Mouse (Mus musculus) CH12.LX (cell line): ENCODE results near the gene 3110082J24Rik. TPM values are rescaled to one million over a fixed set of nuclear protein-coding genes. Genes with fewer than 3 reads are reported as not detected.

Experiments used
- DNase-seq: peaks from one replicate; pipeline ENCODE4 v3.0.0-alpha.2; 2013; ENCODE audit errors: extremely low read depth
- H3K27ac ChIP-seq: 2 replicates; pipeline ENCODE4 v1.5.1; 2012; ENCODE audit warnings: low read depth, mild to moderate bottlenecking, control low read depth, moderate library complexity; ENCODE audit not compliant: insufficient read depth
- H3K27me3 ChIP-seq: replicated peaks from 2 replicates; pipeline ENCODE3; 2012; ENCODE audit warnings: inconsistent platforms
- H3K36me3 ChIP-seq, 2 experiments: replicated peaks in 1 of 2; 2 replicates each; pipeline versions ENCODE3 to v1.6.1; 2012; ENCODE audit warnings: inconsistent platforms in 1 of 2, low read length in 1 of 2, mild to moderate bottlenecking in 1 of 2, mixed read lengths in 1 of 2, moderate library complexity in 1 of 2; ENCODE audit not compliant: control insufficient read depth in 1 of 2, insufficient read depth in 1 of 2
- H3K4me1 ChIP-seq, 2 experiments: 2 replicates each; pipeline ENCODE4 v1.6.1; 2012; ENCODE audit warnings: inconsistent platforms in 1 of 2, moderate library complexity in 1 of 2; ENCODE audit not compliant: insufficient read depth in 2 of 2, control insufficient read depth in 1 of 2
- H3K4me2 ChIP-seq: 2 replicates; pipeline ENCODE4 v1.6.1; 2012; ENCODE audit warnings: low read depth, mild to moderate bottlenecking, control low read depth; ENCODE audit not compliant: poor library complexity, insufficient read depth, severe bottlenecking
- H3K4me3 ChIP-seq, 3 experiments: fragments of 150-350 bp in 1 of 3; sonication (generic) in 1 of 3; replicated peaks in 1 of 3; 2 replicates each; pipeline versions ENCODE3 to v1.5.1; 2011 to 2012; ENCODE audit warnings: low read depth in 2 of 3, low read length in 2 of 3, mild to moderate bottlenecking in 2 of 3, moderate library complexity in 2 of 3, control low read depth in 1 of 3, improper control_type of control experiment in 1 of 3, inconsistent platforms in 1 of 3, mixed read lengths in 1 of 3; ENCODE audit not compliant: poor library complexity in 1 of 3
- H3K79me2 ChIP-seq: replicated peaks from 2 replicates; pipeline ENCODE4 v1.6.1; 2012; ENCODE audit warnings: mild to moderate bottlenecking, moderate library complexity; ENCODE audit not compliant: control insufficient read depth, poor library complexity, insufficient read depth, severe bottlenecking; ENCODE audit errors: extremely low read depth
- H3K9ac ChIP-seq: 2 replicates; pipeline ENCODE4 v1.6.1; 2012; ENCODE audit warnings: low read depth, mild to moderate bottlenecking, control low read depth, moderate library complexity; ENCODE audit not compliant: insufficient read depth
- H3K9me3 ChIP-seq: replicated peaks from 2 replicates; pipeline ENCODE3; 2012; ENCODE audit warnings: low read length, inconsistent platforms, mixed read lengths
- BHLHE40 ChIP-seq: IDR thresholded peaks from 2 replicates; pipeline ENCODE4 v1.6.1; 2011; ENCODE audit warnings: mild to moderate bottlenecking, low read depth, low read length, improper control_type of control experiment
- EP300 ChIP-seq: IDR thresholded peaks from 2 replicates; pipeline ENCODE4 v1.6.1; 2011; ENCODE audit warnings: low read length, improper control_type of control experiment
- ETS1 ChIP-seq: conservative IDR thresholded peaks from 2 replicates; pipeline ENCODE4 v1.6.1; 2012; ENCODE audit warnings: low read depth, mild to moderate bottlenecking, inconsistent platforms, low read length, improper control_type of control experiment, moderate library complexity
- HCFC1 ChIP-seq: IDR thresholded peaks from 2 replicates; pipeline ENCODE4 v1.6.1; 2012; ENCODE audit warnings: low read depth, mild to moderate bottlenecking, inconsistent platforms, low read length, improper control_type of control experiment
- MAZ ChIP-seq: IDR thresholded peaks from 2 replicates; pipeline ENCODE4 v1.6.1; 2012; ENCODE audit warnings: low read depth, mild to moderate bottlenecking, inconsistent platforms, low read length, improper control_type of control experiment, moderate library complexity
- MXI1 ChIP-seq: IDR thresholded peaks from 2 replicates; pipeline ENCODE4 v1.6.1; 2011; ENCODE audit warnings: mild to moderate bottlenecking, low read depth, low read length, improper control_type of control experiment
- NELFE ChIP-seq: IDR thresholded peaks from 2 replicates; pipeline ENCODE4 v1.6.1; 2011; ENCODE audit warnings: low read depth, low read length, improper control_type of control experiment
- NRF1 ChIP-seq: IDR thresholded peaks from 2 replicates; pipeline ENCODE4 v1.6.1; 2014; ENCODE audit warnings: low read depth, mild to moderate bottlenecking, inconsistent platforms, low read length, improper control_type of control experiment, moderate library complexity
- POLR2A ChIP-seq: IDR thresholded peaks from 2 replicates; pipeline ENCODE4 v1.6.1; 2011; ENCODE audit warnings: low read depth, mild to moderate bottlenecking, improper control_type of control experiment, low read length
- POLR2AphosphoS2 ChIP-seq: IDR thresholded peaks from 2 replicates; pipeline ENCODE4 v1.6.1; 2011; ENCODE audit warnings: low read depth, low read length, improper control_type of control experiment
- RAD21 ChIP-seq: IDR thresholded peaks from 2 replicates; pipeline ENCODE4 v1.6.1; 2011; ENCODE audit warnings: low read depth, mild to moderate bottlenecking, low read length, improper control_type of control experiment, moderate library complexity
- RCOR1 ChIP-seq: conservative IDR thresholded peaks from 2 replicates; pipeline ENCODE4 v1.6.1; 2012; ENCODE audit warnings: low read depth, mild to moderate bottlenecking, inconsistent platforms, low read length, improper control_type of control experiment
- SMC3 ChIP-seq: IDR thresholded peaks from 2 replicates; pipeline ENCODE4 v1.6.1; 2011; ENCODE audit warnings: low read depth, low read length, improper control_type of control experiment
- TBP ChIP-seq: conservative IDR thresholded peaks from 2 replicates; pipeline ENCODE4 v1.6.1; 2011; ENCODE audit warnings: low read depth, low read length, improper control_type of control experiment
- TCF12 ChIP-seq: IDR thresholded peaks from 2 replicates; pipeline ENCODE4 v1.6.1; 2014; ENCODE audit warnings: low read depth, mild to moderate bottlenecking, inconsistent platforms, low read length, improper control_type of control experiment
- USF1 ChIP-seq: IDR thresholded peaks from 2 replicates; pipeline ENCODE4 v1.6.1; 2014; ENCODE audit warnings: low read depth, mild to moderate bottlenecking, inconsistent platforms, low read length, improper control_type of control experiment
- USF2 ChIP-seq: conservative IDR thresholded peaks from 2 replicates; pipeline ENCODE4 v1.6.1; 2011; ENCODE audit warnings: low read depth, low read length, improper control_type of control experiment
- ZMIZ1 ChIP-seq: IDR thresholded peaks from 2 replicates; pipeline ENCODE4 v1.6.1; 2012; ENCODE audit warnings: low read depth, mild to moderate bottlenecking, inconsistent platforms, low read length, improper control_type of control experiment
- dilution Hi-C: fragments of 300-500 bp; cut with MboI; formaldehyde crosslinking; loops from 2 replicates; pipeline ENCODE4 v1.14.3; 2020; ENCODE audit warnings: low sequenced_read_pairs; ENCODE audit not compliant: extremely low pct_unique_long_range_greater_than_20kb, extremely low pct_ligation_motif_present
- in situ Hi-C: fragments of 300-500 bp; cut with MboI; formaldehyde crosslinking; loops from 3 replicates; pipeline ENCODE4 v1.14.3; 2019; ENCODE audit warnings: low sequenced_read_pairs, low pct_ligation_motif_present, low pct_unique_long_range_greater_than_20kb, mixed read lengths
- polyA plus RNA-seq: library from polyadenylated mRNA; unstranded; fragments of >175 nt; gene quantifications from 2 replicates; pipeline ENCODE4 v1.2.1, GENCODE M21; 2012; ENCODE audit warnings: low read depth; ENCODE audit not compliant: insufficient read length
- total RNA-seq, 2 experiments: library from RNA; depleted of rRNA; stranded (reverse); fragments of 300-350 nt in 1 of 2; fragments of >200 nt in 1 of 2; gene quantifications; 2 replicates each; pipeline ENCODE4 v1.2.3; 2012 to 2014

The 3110082J24Rik gene
- total and polyA plus RNA-seq, 3 experiments, result not detected

GRCm38 (mm10) chr5:30148133-30148920, 42.4 kb upstream of the 3110082J24Rik start:
- peaks cover 2 to 32% of the 10 kb centered on the region in 2 experiments; a peak in 3 of 4 replicates for H3K4me1 ChIP-seq
- H3K4me2 ChIP-seq, result no peak overlapping the region
- no peak overlapping the region for H3K9ac ChIP-seq
- no peak overlapping the region for H3K27ac ChIP-seq
- DNase-seq, result peak; percentile 18
- H3K79me2 ChIP-seq, result peaks cover 7% of the 10 kb centered on the region; the same call in 1 of the 2 replicates
- H3K27me3 ChIP-seq, result no peaks in the 10 kb centered on the region
- no peak overlapping the region for H3K4me3 ChIP-seq
- H3K9me3 ChIP-seq, result no peaks in the 10 kb centered on the region
- in situ Hi-C loops (no loop called here), dilution Hi-C loops (no loop called here)
- peaks cover 23 to 50% of the 10 kb centered on the region in 2 experiments for H3K36me3 ChIP-seq
- no peak for TF ChIP-seq ZMIZ1
- no peak for TF ChIP-seq TBP
- TF ChIP-seq RCOR1, result no peak
- no peak for TF ChIP-seq TCF12
- TF ChIP-seq SMC3, result no peak
- no peak for TF ChIP-seq USF1
- no peak for TF ChIP-seq ETS1
- TF ChIP-seq MXI1, result no peak
- TF ChIP-seq HCFC1, result no peak
- no peak for TF ChIP-seq NRF1
- no peak for TF ChIP-seq EP300
- no peak for TF ChIP-seq POLR2A
- no peak for TF ChIP-seq USF2
- TF ChIP-seq MAZ, result no peak
- TF ChIP-seq POLR2AphosphoS2, result no peak
- no peak for TF ChIP-seq BHLHE40

- in situ Hi-C loops, result no loop called here
- H3K79me2 ChIP-seq, result peaks cover 5% of the 10 kb centered on the region; the same call in 1 of the 2 replicates
- H3K9me3 ChIP-seq, result no peaks in the 10 kb centered on the region
- H3K4me2 ChIP-seq, result no peak overlapping the region
- H3K27me3 ChIP-seq, result no peaks in the 10 kb centered on the region
- no peak for TF ChIP-seq TCF12
- TF ChIP-seq NELFE, result no peak
- no peak for TF ChIP-seq RAD21
- no peak for TF ChIP-seq HCFC1
- TF ChIP-seq, all 38 proteins: peak for 0
- Histone ChIP-seq H3K9ac (no peak overlapping the region), H3K27ac (no peak overlapping the region), H3K4me3 (no peak overlapping the region), H3K36me3 (peaks cover 31 to 68% of the 10 kb centered on the region in 2 experiments), H3K4me1 (peaks cover 0 to 26% of the 10 kb centered on the region in 2 experiments; a peak in 3 of 4 replicates)
- dilution Hi-C loops, result no loop called here
- no peak for DNase-seq
Measured at GRCm38 (mm10) chr5:30146526-30146925, 40.6 kb upstream of the 3110082J24Rik start.
